Mouse (Mus musculus): ENCODE results near the gene Ccdc28a. TPM values are rescaled to one million over a fixed set of nuclear protein-coding genes. Genes with fewer than 3 reads are reported as not detected.

The Ccdc28a gene
- polyA plus RNA-seq (2014; fragmentation: Illumina TruSeq; extraction: RNeasy Lipid Tissue Mini Kit (QIAGEN cat#74804); ENCODE audit: low read depth, low replicate concordance), result 9.0 TPM

GRCm38 (mm10) chr10:18234560-18235401, at the start of gene Ccdc28a:
Gene Ccdc28a, minus strand, starts transcription at chr10:18234998.

GRCm38 (mm10) chr10:18210726-18211125, 24.1 kb downstream of the Ccdc28a start, which contains the start of gene Ect2l:
Gene Ect2l, minus strand, starts transcription at chr10:18210890.

Other genes starting within 250 kb of the Ccdc28a start
- gene Abracl, start 211.7 kb downstream of the Ccdc28a start, polyA plus RNA-seq (2014; fragmentation: Illumina TruSeq; extraction: RNeasy Lipid Tissue Mini Kit (QIAGEN cat#74804); ENCODE audit: low read depth, low replicate concordance), result 130 TPM
- 33.8 TPM for gene Reps1, start 179.1 kb downstream of the Ccdc28a start, polyA plus RNA-seq (2014; fragmentation: Illumina TruSeq; extraction: RNeasy Lipid Tissue Mini Kit (QIAGEN cat#74804); ENCODE audit: low read depth, low replicate concordance)
- not detected for gene Ect2l, start 24.1 kb downstream of the Ccdc28a start, polyA plus RNA-seq (2014; fragmentation: Illumina TruSeq; extraction: RNeasy Lipid Tissue Mini Kit (QIAGEN cat#74804); ENCODE audit: low read depth, low replicate concordance)
- 9.9 TPM for gene Nhsl1, start 84.0 kb upstream of the Ccdc28a start, polyA plus RNA-seq (2014; fragmentation: Illumina TruSeq; extraction: RNeasy Lipid Tissue Mini Kit (QIAGEN cat#74804); ENCODE audit: low read depth, low replicate concordance)

Data from kidney, adult 10 weeks (tissue).